8 mouse cellular contexts compared by ENCODE assay signal in genomic region chr2:69897039-69897617, GRCm38 (mm10). TPM values are rescaled to one million over a fixed set of nuclear protein-coding genes. Genes with fewer than 3 reads are reported as not detected.
DNase-seq lines count a peak whose midpoint lies in the region; ATAC-seq lines count a peak whose summit lies in the region.

TSS of gene Ubr3 (plus strand) at chr2:69897246.

- peak within 1 kb of the TSS; percentile 98 for H3K9ac ChIP-seq in hindbrain, embryonic 12.5 days

- H3K27ac ChIP-seq in hindbrain, embryonic 12.5 days, result peak within 1 kb of the TSS; percentile 95

- ATAC-seq in hindbrain, embryonic 12.5 days (ENCODE audit: low FRiP score), result peak; percentile 98

- under 1% methylated on average over 49 of the region's 65 CpGs for WGBS in hindbrain, embryonic 12.5 days

- H3K27me3 ChIP-seq in hindbrain, embryonic 12.5 days, result no peaks in the 10 kb centered on the region

- H3K4me2 ChIP-seq in hindbrain, embryonic 12.5 days (replicated peaks), result peak within 1 kb of the TSS; percentile 88

- no peaks in the 10 kb centered on the region for H3K9me3 ChIP-seq in hindbrain, embryonic 12.5 days (replicated peaks)

- DNase-seq in NIH3T3 (ENCODE audit: low read depth), result peak; percentile 97
- DNase-seq in cerebellum, postnatal 10 days, result peak; percentile 99
- DNase-seq in frontal cortex, postnatal 10 days (ENCODE audit: low spot score in 2 of 2), result peak; percentile 94 to 96
- DNase-seq in layer of hippocampus, postnatal 14 days (ENCODE audit: low spot score in 2 of 2), result peak; percentile 92 to 96
- DNase-seq in lung, postnatal 14 days, result peak; percentile 99
- DNase-seq in retina, adult 2 months (ENCODE audit: low read depth, low spot score), result peak; percentile 86
- DNase-seq in thymus, postnatal 36 days, result peak; percentile 99

- H3K4me1 ChIP-seq in hindbrain, embryonic 12.5 days, result peaks cover 11% of the 10 kb centered on the region

- H3K4me3 ChIP-seq in hindbrain, embryonic 12.5 days, result peak within 1 kb of the TSS; percentile 99

- peaks cover 3% of the 10 kb centered on the region; the same call in 1 of the 2 replicates for H3K36me3 ChIP-seq in hindbrain, embryonic 12.5 days

RNA-seq across cellular contexts. Expression of gene Ubr3, which starts in this region (rescaled TPM):
- polyA plus RNA-seq in hindbrain, embryonic 12.5 days (2016; fragmentation: Nextera tagmentation; extraction: Ambion mirVana), result 21.4 and 22.4 TPM in 2 replicates
- 100 to 1,000 TPM; 132 to 136 TPM for total RNA-seq in layer of hippocampus, postnatal 14 days (2021)

Comparison
In these comparisons a context has a peak if more than half of its experiments do, and no peak if none do; other contexts are left out.
1. Peak in every context shown above with its lines: DNase-seq, ATAC-seq, H3K4me3 ChIP-seq and H3K27ac ChIP-seq.